Mouse (Mus musculus) embryo, embryonic 10.5 days (tissue): ENCODE results near the gene Celsr1.

ENCODE experiments used
- DNase-seq: peaks from one replicate; pipeline ENCODE4 v3.0.0-alpha.2; 2015; ENCODE audit warnings: low spot score

The Celsr1 gene

GRCm38 (mm10) chr15:86034781-86035360, 1.3 kb upstream of the Celsr1 start:
- peak; percentile 40 for DNase-seq

DNA sequence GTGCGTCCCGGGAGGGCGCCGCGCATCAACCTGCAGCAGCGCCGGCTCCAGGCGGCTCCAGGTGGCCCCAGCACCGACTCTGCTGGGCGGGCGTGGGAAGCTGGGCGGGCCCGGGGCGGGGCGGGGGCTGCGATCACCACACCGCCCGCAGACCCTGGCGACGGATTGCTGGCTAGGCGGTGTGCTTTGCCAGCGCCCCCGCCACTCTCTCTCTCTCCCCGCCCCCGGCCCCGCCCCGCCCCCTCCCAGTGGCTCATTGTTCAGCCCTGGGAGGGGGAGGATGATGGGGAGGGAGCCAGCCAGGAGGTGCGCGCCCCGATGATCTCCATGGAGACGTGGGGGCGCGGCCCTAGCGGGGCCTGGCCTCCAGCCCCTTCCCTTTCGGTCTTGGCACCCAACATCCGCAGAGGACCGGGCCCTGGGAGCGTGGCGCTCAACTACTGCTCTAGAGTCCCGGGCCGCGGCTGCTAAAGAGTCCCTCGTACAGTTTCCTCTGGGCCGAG, 495 bp upstream of the Celsr1 start:
- DNase-seq, result peak; percentile 90

DNA sequence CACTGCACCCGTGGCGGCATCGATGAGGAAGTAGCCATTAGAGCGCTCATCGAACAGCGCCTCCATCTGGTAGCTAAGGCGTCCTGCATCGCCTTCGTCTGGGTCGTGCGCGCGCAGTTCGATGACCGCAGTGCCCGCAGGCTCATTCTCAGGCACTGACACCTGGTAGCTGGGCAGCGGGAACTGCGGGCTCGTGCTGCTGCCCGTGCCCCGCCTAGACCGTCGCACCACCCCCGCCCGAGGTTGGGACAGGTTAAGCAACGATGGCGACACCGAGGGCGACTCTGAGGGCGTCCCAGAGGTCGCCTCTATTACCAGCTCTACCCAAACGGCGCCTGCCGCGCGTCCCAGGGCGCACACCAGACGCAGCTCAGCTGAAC, 776 bp downstream of the Celsr1 start:
- DNase-seq, result peak; percentile 78

GRCm38 (mm10) chr15:86029981-86030380, 3.6 kb downstream of the Celsr1 start:
- no peak for DNase-seq

- DNase-seq, result no peak
These were observed 5.7 kb downstream of the Celsr1 start for GRCm38 (mm10) chr15:86027871-86028270.

DNA sequence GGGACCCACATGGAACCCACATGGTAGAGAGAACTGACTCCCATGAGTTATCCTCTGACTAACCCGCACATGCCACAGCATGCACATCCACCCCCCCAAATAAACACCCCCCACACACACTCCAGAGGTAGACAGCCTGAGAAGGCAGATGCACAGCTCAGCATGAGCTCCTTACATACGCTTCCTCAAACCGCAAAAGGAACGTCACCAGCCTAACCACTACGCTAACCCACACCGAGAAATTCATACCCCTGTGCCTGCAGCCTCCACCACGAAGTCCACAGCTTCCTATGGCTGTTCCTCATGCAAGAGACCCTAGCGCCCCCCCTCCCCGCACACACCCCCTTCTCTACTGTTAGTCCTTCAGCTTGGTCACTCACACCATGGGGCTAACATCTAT, 11.6 kb downstream of the Celsr1 start:
- no peak for DNase-seq

GRCm38 (mm10) chr15:86021301-86021700, 12.3 kb downstream of the Celsr1 start:
- DNase-seq, result no peak

DNA sequence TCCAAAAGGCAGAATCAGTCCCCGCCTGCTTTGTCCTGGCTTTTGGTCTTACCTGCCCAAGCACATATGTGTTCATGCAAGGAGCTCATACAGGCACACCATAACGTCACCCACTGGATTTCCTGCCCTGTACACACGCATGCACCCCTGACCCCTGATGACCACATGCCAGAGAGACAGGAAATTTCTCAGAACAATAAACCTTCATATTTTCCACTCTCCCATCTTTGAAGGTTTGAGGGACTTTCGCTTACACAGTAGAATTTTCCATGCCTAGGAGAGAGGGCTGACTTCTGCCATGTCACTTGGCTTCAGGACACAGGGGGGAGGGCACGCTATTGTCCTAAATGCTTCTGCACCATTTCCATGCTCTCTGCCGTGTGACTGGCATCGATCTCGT, 13.6 kb downstream of the Celsr1 start:
- DNase-seq, result no peak

DNA sequence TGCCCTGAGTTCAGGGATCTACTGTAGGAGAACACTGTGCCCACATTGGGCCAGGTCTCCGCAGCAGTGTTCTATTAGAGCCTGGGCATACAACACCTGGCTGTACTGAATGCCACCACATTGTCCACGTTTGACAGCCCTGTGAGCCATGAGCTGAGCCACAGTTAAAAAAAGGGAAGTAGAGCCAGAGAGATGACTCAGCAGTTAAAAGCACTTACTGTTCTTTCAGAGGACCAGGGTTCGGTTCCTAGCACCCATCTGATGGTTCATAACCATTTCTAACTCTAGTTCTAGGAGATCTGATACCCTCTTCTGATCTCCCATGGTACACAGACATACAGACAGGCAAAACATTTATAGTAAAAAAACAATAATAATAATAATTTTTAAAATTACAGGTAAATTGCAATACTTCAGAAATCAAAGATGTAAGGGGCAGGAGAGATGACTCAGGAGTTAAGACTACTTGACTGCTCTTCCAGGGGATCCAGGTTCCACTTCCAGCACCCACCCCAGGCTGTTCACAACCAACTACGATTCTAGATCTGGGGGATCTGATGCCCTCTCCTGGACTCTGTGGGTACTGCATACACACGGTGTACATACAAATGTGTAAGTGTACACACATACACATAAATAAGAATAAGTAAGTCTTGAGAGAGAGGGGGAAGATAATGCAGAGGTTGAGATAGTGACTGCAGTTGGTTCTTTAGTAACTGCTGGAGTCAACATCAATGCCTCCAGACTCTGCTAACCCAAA, 14.6 kb downstream of the Celsr1 start:
- no peak for DNase-seq

DNA sequence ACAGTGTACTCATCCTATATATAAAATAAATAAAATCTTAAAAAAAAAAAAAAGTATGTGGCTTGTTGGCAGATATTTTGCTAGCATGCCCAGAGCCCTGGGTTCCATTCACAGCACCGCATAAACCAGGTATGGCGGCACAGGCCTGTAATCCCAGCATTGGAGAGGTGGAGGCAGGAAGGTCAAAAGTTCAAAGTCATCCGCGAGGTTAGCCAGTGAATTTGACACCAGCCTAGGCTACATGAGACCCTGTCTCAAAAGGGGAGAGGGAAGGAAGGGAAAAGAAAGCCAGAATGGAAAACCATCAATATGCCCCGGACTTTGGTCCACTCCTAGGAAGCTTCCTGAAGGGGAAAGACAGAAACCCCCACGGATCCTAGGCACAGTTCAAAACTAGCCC, 16.2 kb downstream of the Celsr1 start:
- no peak for DNase-seq

DNA sequence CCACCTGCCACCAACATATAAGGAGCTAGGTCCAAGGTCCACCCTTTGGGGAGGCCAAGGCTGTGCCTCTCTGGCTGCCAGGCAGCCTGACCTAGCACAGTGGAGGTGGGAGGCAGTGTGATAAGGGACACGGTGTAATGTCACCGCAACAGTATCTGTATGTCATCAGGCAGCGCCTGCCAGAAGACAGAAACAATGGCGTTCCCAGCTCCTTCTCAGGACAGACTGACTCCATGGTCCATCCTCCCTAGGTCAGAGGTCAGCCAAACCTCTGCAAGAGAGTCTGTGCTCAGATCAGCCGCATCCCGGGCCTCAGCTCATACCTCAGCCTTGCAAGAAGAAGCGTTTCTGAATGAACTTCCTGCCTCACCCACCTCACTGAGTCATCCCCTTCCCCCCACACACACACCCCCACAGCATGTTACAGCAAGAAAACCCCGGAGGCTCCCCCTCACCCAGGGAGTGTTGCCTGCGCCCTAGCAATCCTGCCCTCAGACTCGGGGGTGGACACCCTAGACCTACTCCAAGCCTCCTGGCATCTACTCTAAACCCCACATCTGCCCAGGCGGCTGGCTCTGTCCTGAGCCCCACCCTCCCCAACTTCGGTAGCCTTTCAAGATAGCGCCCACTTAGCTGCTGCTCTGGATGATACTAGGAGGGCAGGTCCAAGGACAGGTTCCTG, 17.6 kb downstream of the Celsr1 start:
- no peak for DNase-seq

GRCm38 (mm10) chr15:86015026-86015425, 18.6 kb downstream of the Celsr1 start:
- no peak for DNase-seq

GRCm38 (mm10) chr15:86013656-86014055, 19.9 kb downstream of the Celsr1 start:
- peak; percentile 39 for DNase-seq

GRCm38 (mm10) chr15:86013130-86013529, 20.4 kb downstream of the Celsr1 start:
- peak; percentile 41 for DNase-seq

GRCm38 (mm10) chr15:86007690-86008121, 25.9 kb downstream of the Celsr1 start:
- peak; percentile 66 for DNase-seq

DNA sequence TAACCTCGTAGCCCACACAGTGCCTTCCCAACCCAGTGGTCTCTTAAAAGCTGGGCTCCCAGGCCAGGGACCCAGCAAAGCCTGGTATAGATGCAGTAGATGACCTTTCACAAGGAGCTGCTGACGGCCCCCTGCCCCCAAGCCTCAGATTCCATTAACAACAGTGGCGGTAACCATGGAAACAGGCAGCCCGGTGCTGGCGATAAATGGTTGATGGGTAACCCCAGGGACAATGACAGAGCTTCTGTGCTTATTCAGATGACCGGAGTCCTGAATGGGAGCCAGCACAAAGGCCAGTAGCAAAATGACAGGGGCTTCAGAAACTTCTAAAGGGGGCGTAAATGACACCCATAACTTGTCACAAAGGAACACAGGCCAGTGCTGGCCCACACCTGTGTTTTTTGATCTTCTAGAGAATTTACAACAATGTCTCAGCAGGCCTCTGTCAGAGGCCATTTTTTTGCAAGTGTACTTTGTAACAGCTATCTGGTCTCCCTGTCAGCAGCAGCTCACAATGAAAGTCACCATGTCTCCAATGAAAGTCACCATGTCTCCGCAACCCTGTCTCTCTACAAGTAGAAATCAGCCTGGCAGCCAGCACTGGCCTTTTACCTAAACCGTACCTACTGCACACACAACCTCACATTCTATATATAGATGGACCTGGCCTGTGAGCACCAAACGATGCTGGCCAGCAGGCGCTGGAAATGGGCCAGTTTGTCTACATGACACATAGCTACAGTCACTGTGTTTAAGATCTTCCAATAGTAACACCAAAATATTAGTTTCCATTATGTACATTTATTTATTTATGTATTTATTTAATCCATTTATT, 27.7 kb downstream of the Celsr1 start:
- DNase-seq, result peak; percentile 95

- no peak for DNase-seq
These were observed 29.5 kb downstream of the Celsr1 start for GRCm38 (mm10) chr15:86004048-86004447.

- peak; percentile 42 for DNase-seq
These were observed 32.8 kb downstream of the Celsr1 start for GRCm38 (mm10) chr15:86000706-86001292.

DNA sequence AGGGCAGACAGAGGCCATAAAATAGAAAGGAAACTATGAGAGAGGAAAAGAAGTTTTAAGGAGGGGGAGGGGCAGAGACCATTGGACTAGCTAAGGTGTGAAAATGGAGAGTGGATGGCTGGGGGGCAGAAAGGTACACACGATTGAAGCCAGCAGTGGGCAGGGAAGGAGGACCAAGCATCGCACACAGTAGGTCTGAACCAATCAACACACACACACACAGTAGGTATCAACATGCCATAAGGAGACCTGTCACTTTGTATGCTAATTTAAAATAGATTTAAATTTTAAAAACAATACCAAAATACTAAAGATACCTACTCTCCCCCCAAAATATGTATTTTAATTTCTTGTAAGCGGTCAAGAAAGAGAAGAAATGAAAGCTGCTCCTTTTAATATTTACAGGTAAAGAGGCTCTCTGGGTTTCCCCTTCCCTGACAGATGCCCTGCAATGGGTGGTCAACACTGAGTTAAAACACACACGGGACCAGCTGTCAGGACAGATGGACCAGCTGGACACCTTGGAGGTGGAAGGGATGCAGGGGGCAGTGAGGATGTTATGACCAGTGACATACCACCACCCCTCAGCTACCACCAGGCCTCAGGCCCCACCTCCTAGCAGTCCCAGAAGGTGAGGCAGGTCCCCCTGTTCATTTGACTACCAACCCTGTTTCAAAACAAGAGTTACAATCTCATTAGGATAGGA, 34.9 kb downstream of the Celsr1 start:
- DNase-seq, result no peak

DNA sequence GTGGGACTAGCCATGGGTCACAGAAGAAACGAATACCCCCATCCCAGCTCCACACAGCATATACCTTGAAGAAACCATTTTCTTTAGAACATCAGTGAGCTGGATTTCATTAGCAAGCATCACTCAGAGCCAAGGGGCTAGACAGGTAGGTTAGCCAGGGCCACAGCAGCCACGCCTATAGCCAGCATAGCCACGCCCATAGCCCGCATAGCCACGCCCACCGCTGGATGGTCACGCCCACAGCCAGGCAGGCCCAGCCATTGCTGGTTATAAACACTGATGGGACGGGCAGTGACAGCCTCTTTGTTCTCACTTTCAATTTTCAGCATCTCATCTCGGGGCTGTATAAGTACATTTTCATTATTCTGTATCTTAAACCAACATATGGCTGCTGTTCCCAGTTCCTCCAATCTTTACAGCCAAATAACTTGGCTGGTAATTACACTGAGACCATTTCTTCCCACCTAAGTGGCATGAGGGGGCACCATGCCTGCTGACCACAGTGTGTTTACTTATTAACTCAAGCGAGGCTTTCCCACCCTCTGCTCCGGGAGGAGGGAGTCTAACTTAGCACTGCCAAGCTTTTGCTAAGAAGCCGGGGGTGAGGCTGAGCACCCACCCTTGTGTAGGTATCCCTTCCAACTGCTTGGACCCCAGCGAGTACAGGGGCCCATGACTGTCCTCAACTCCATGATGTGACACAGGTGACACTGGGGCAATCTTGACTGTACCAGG, 37.4 kb downstream of the Celsr1 start:
- no peak for DNase-seq
